In the genomic region with DNA sequence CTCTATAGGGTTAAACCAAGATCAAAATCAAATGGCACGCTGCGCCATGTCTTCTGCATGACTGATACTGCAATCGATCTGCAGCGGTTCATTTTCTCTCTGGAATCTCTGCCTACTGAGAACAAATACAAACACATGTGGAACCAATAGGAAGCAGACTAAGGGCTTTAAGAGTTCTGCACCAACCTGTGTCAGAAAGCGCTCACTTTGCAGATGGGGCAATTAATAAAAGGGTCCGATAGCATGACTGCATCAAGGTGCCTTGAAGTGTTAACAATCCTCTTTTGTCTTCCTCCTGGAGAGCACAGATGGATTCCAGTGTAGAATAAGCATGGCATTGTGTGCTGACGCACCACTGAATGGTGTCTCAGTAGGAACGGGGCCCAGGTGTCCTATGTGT, we compare ENCODE assay signal across 13 mouse cellular contexts.
DNase-seq lines count a peak whose midpoint lies in the region; ATAC-seq lines count a peak whose summit lies in the region.
"Had no signal": no experiment of that assay in that cellular context is flagged by ENCODE, and none has a peak within 500 bp of the region (broad histone marks: within the 10 kb centered on the region; RNA-seq: fewer than 3 reads in every experiment).

No protein-coding gene starts in this region.

- H3K36me3 ChIP-seq in embryonic facial prominence, embryonic 11.5 days (replicated peaks; ENCODE audit: control insufficient read depth, insufficient read depth, low read depth, low read length), result no peaks in the 10 kb centered on the region
- H3K36me3 ChIP-seq in limb, embryonic 12.5 days, result no peaks in the 10 kb centered on the region

- DNase-seq in heart, adult 11 months, result peak; percentile 23
- DNase-seq in heart, postnatal 4 days, result no peak
- DNase-seq in Muller cell, postnatal 12 days (ENCODE audit: inconsistent ontology term), result peak; percentile 29
- peak; percentile 82 for DNase-seq in embryonic facial prominence, embryonic 11.5 days (ENCODE audit: low spot score)
- no peak for DNase-seq in frontal cortex, postnatal 25 days (ENCODE audit: low spot score in 2 of 2)
- DNase-seq in lung, postnatal 4 days, result no peak
- no peak for DNase-seq in gastrocnemius, postnatal 4 days (ENCODE audit: low spot score in 2 of 2)
- DNase-seq: B cell, adult 2 months; cerebellum, adult 11 months; thymus, postnatal 25 days had no signal

- no peak overlapping the region for H3K4me2 ChIP-seq in embryonic facial prominence, embryonic 11.5 days (ENCODE audit: low read depth, low read length)
- no peak overlapping the region for H3K4me2 ChIP-seq in limb, embryonic 12.5 days

- H3K27me3 ChIP-seq in embryonic facial prominence, embryonic 11.5 days (ENCODE audit: control insufficient read depth, insufficient read depth, low read length), result no peaks in the 10 kb centered on the region
- H3K27me3 ChIP-seq in limb, embryonic 12.5 days, result no peaks in the 10 kb centered on the region

- no peaks in the 10 kb centered on the region for H3K4me1 ChIP-seq in embryonic facial prominence, embryonic 11.5 days (ENCODE audit: control insufficient read depth, insufficient read depth, low read length)
- peaks cover 27% of the 10 kb centered on the region for H3K4me1 ChIP-seq in limb, embryonic 12.5 days (replicated peaks)

- WGBS in embryonic facial prominence, embryonic 11.5 days, result 31% methylated on average over 8 of the region's 8 CpGs
- WGBS in limb, embryonic 12.5 days, result 25% methylated on average over 8 of the region's 8 CpGs

- H3K9me3 ChIP-seq in embryonic facial prominence, embryonic 11.5 days (replicated peaks; ENCODE audit: control insufficient read depth, low read length), result no peaks in the 10 kb centered on the region
- no peaks in the 10 kb centered on the region for H3K9me3 ChIP-seq in limb, embryonic 12.5 days

- no peak overlapping the region for H3K4me3 ChIP-seq in embryonic facial prominence, embryonic 11.5 days (ENCODE audit: low read depth, low read length)
- no peak overlapping the region for H3K4me3 ChIP-seq in limb, embryonic 12.5 days (replicated peaks)
- H3K4me3 ChIP-seq: left cerebral cortex, adult 2 months had no signal

- ATAC-seq in embryonic facial prominence, embryonic 11.5 days (replicated peaks; ENCODE audit: insufficient number of reproducible peaks, low FRiP score, low TSS enrichment, low read depth), result peak; percentile 75
- no peak for ATAC-seq in limb, embryonic 12.5 days (ENCODE audit: insufficient number of reproducible peaks, insufficient read depth, low FRiP score, low TSS enrichment, low read depth)
- ATAC-seq: intestine, embryonic 16.5 days had no signal

- H3K9ac ChIP-seq in embryonic facial prominence, embryonic 11.5 days (replicated peaks; ENCODE audit: low read length), result no peak overlapping the region
- no peak overlapping the region for H3K9ac ChIP-seq in limb, embryonic 12.5 days (replicated peaks)

- H3K27ac ChIP-seq in embryonic facial prominence, embryonic 11.5 days (replicated peaks; ENCODE audit: low read depth, low read length), result 0 out of 2 replicates have a peak overlapping the region, but pooled peaks have one; percentile 11
- peak overlapping the region; percentile 51; the same call in 1 of the 2 replicates for H3K27ac ChIP-seq in limb, embryonic 12.5 days
- H3K27ac ChIP-seq: left cerebral cortex, adult 2 months had no signal

Comparison
In these comparisons a context has a peak if more than half of its experiments do, and no peak if none do; other contexts are left out.
1. DNase-seq: peak in heart, adult 11 months (single experiment), Muller cell, postnatal 12 days (single experiment) and embryonic facial prominence, embryonic 11.5 days (single experiment); none in heart, postnatal 4 days (single experiment), frontal cortex, postnatal 25 days (0 of 2), lung, postnatal 4 days (0 of 2) and gastrocnemius, postnatal 4 days (0 of 2).